Mouse (Mus musculus): ENCODE data around the gene Fntb. TPM values are rescaled to one million over a fixed set of nuclear protein-coding genes. Genes with fewer than 3 reads are reported as not detected.
"Not testable (repeated sequence)": the region's sequence is repeated elsewhere in the genome, so short reads cannot be mapped to it uniquely, and the experiment has no call there.

Fntb gene
- polyA plus RNA-seq, 2 experiments: 21.4 to 28.8 TPM

- peaks cover 0 to 9% of the 10 kb centered on the region in 2 experiments; a peak in 3 of 4 replicates for H3K4me1 ChIP-seq (replicated peaks; ENCODE audit: control insufficient read depth in 2 of 2, insufficient read depth in 2 of 2, low read length in 1 of 2)
- H3K4me3 ChIP-seq (ENCODE audit: insufficient read depth in 1 of 2, low read depth in 2 of 2, low read length in 2 of 2): no peak overlapping the region
- no peak overlapping the region for H3K4me2 ChIP-seq (ENCODE audit: low read depth)
- no peaks in the 10 kb centered on the region for H3K36me3 ChIP-seq (replicated peaks; ENCODE audit: control insufficient read depth, insufficient read depth, low read depth)
- ATAC-seq (ENCODE audit: insufficient read depth): no peak
- H3K27me3 ChIP-seq (ENCODE audit: control insufficient read depth, insufficient read depth, low read length): no peaks in the 10 kb centered on the region
- no peak for TF ChIP-seq CTCF (IDR thresholded peaks at IDR 0.05; ENCODE audit: low read depth)
- no peak for DNase-seq (ENCODE audit: low read depth in 3 of 3, low spot score in 3 of 3)
- H3K27ac ChIP-seq: no peak overlapping the region
- no peaks in the 10 kb centered on the region for H3K9me3 ChIP-seq (ENCODE audit: control insufficient read depth, low read length)
- no peak overlapping the region for H3K9ac ChIP-seq (replicated peaks)
- WGBS (ENCODE audit: insufficient replicate concordance): 79% methylated on average over 10 of the region's 10 CpGs
Measured at GRCm38 (mm10) chr12:76857087-76857486, 91.7 kb downstream of the Fntb start.

DNA sequence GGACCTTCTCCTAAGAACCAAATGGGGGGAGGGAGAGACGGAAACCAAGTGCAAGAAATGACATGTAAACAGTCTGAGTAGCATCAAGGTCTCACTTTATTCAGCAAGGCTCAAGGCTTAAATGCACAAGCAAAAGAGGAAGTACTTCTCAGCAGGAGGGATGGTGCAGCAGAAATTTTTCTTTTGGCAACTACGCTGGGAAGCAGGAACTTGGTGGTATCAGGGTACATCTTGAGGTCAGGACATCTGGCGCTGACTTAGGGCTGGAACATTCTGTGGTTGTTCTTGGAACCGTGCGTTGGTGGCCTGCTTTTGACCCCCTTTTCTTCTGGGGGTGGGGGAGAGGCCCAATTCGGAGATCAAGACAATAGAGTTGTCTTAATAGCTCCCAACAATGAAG is 93.4 kb downstream of the Fntb start:
- not testable (repeated sequence) for H3K36me3 ChIP-seq (replicated peaks; ENCODE audit: control insufficient read depth, insufficient read depth, low read depth); ATAC-seq (ENCODE audit: insufficient read depth); H3K9ac ChIP-seq (replicated peaks); H3K9me3 ChIP-seq (ENCODE audit: control insufficient read depth, low read length); H3K27me3 ChIP-seq (ENCODE audit: control insufficient read depth, insufficient read depth, low read length); H3K27ac ChIP-seq; H3K4me2 ChIP-seq (ENCODE audit: low read depth); DNase-seq (ENCODE audit: low read depth in 3 of 3, low spot score in 3 of 3); H3K4me1 ChIP-seq (replicated peaks; ENCODE audit: control insufficient read depth in 2 of 2, insufficient read depth in 2 of 2, low read length in 1 of 2); H3K4me3 ChIP-seq (ENCODE audit: insufficient read depth in 1 of 2, low read depth in 2 of 2, low read length in 2 of 2)
- 68% methylated on average over 6 of the region's 6 CpGs for WGBS (ENCODE audit: insufficient replicate concordance)

DNA sequence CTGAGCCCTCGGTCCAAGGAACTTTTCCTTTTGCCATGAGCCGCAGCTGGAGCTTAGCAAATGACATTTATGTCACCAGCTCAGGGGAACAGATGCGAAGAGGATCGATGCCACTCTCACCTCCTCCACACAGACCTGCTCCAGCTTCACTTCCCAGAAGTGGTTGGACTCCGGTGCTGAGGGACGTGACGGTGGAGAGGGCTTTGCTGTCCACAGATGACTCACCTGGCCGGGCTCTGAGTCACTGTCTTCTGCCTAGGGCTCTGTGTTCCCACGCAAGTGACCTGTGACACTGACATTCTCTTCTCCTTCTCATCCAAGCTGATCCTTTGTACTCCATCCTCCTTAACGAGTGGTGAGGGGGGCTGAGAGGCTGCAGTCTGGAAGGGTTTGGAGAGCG is 98.3 kb downstream of the Fntb start:
- DNase-seq (ENCODE audit: low read depth in 3 of 3, low spot score in 3 of 3) (no peak), ATAC-seq (ENCODE audit: insufficient read depth) (no peak)
- Histone ChIP-seq H3K27me3 (ENCODE audit: control insufficient read depth, insufficient read depth, low read length) (no peaks in the 10 kb centered on the region), H3K27ac (no peak overlapping the region), H3K9me3 (ENCODE audit: control insufficient read depth, low read length) (no peaks in the 10 kb centered on the region), H3K4me1 (replicated peaks; ENCODE audit: control insufficient read depth in 2 of 2, insufficient read depth in 2 of 2, low read length in 1 of 2) (peaks cover 0 to 5% of the 10 kb centered on the region in 2 experiments; a peak in 3 of 4 replicates), H3K4me3 (ENCODE audit: insufficient read depth in 1 of 2, low read depth in 2 of 2, low read length in 2 of 2) (no peak overlapping the region), H3K36me3 (replicated peaks; ENCODE audit: control insufficient read depth, insufficient read depth, low read depth) (no peaks in the 10 kb centered on the region), H3K9ac (replicated peaks) (no peak overlapping the region), H3K4me2 (ENCODE audit: low read depth) (no peak overlapping the region)
- 82% methylated on average over 11 of the region's 11 CpGs for WGBS (ENCODE audit: insufficient replicate concordance)
- TF ChIP-seq CTCF (IDR thresholded peaks at IDR 0.05; ENCODE audit: low read depth) (no peak), EP300 (IDR thresholded peaks at IDR 0.05; ENCODE audit: low read depth) (no peak)

GRCm38 (mm10) chr12:76865266-76865665 is 99.9 kb downstream of the Fntb start:
- H3K36me3 ChIP-seq (replicated peaks; ENCODE audit: control insufficient read depth, insufficient read depth, low read depth): no peaks in the 10 kb centered on the region
- no peak for TF ChIP-seq EP300 (IDR thresholded peaks at IDR 0.05; ENCODE audit: low read depth)
- TF ChIP-seq CTCF (IDR thresholded peaks at IDR 0.05; ENCODE audit: low read depth): no peak
- 78% methylated on average over 13 of the region's 13 CpGs for WGBS (ENCODE audit: insufficient replicate concordance)

GRCm38 (mm10) chr12:76867586-76868280 is 102.3 kb downstream of the Fntb start:
- no peak for DNase-seq (ENCODE audit: low read depth in 3 of 3, low spot score in 3 of 3)
- no peak overlapping the region for H3K4me3 ChIP-seq (ENCODE audit: insufficient read depth in 1 of 2, low read depth in 2 of 2, low read length in 2 of 2)
- TF ChIP-seq EP300 (IDR thresholded peaks at IDR 0.05; ENCODE audit: low read depth) (no peak), CTCF (IDR thresholded peaks at IDR 0.05; ENCODE audit: low read depth) (no peak)
- no peaks in the 10 kb centered on the region for H3K4me1 ChIP-seq (replicated peaks; ENCODE audit: control insufficient read depth in 2 of 2, insufficient read depth in 2 of 2, low read length in 1 of 2)
- H3K36me3 ChIP-seq (replicated peaks; ENCODE audit: control insufficient read depth, insufficient read depth, low read depth): no peaks in the 10 kb centered on the region
- H3K4me2 ChIP-seq (ENCODE audit: low read depth): no peak overlapping the region
- no peaks in the 10 kb centered on the region for H3K9me3 ChIP-seq (ENCODE audit: control insufficient read depth, low read length)
- WGBS (ENCODE audit: insufficient replicate concordance): 65% methylated on average over 10 of the region's 10 CpGs
- H3K27ac ChIP-seq: no peak overlapping the region
- no peak for ATAC-seq (ENCODE audit: insufficient read depth)
- H3K9ac ChIP-seq (replicated peaks): no peak overlapping the region
- no peaks in the 10 kb centered on the region for H3K27me3 ChIP-seq (ENCODE audit: control insufficient read depth, insufficient read depth, low read length)

More at GRCm38 (mm10) chr12:76865266-76865665, 99.9 kb downstream of the Fntb start:
- ATAC-seq (ENCODE audit: insufficient read depth) (no peak), DNase-seq (ENCODE audit: low read depth in 3 of 3, low spot score in 3 of 3) (no peak)
- no peak overlapping the region for H3K27ac ChIP-seq
- no peaks in the 10 kb centered on the region for H3K9me3 ChIP-seq (ENCODE audit: control insufficient read depth, low read length)
- H3K4me2 ChIP-seq (ENCODE audit: low read depth): no peak overlapping the region
- no peaks in the 10 kb centered on the region for H3K27me3 ChIP-seq (ENCODE audit: control insufficient read depth, insufficient read depth, low read length)
- no peaks in the 10 kb centered on the region for H3K4me1 ChIP-seq (replicated peaks; ENCODE audit: control insufficient read depth in 2 of 2, insufficient read depth in 2 of 2, low read length in 1 of 2)
- no peak overlapping the region for H3K9ac ChIP-seq (replicated peaks)
- H3K4me3 ChIP-seq (ENCODE audit: insufficient read depth in 1 of 2, low read depth in 2 of 2, low read length in 2 of 2): no peak overlapping the region
